Mouse (Mus musculus): ENCODE results near the gene Mtch2. TPM values are rescaled to one million over a fixed set of nuclear protein-coding genes. Genes with fewer than 3 reads are reported as not detected.

Gene Mtch2
- total and polyA plus RNA-seq, 2 experiments from 2014 or later, result 124 to 195 TPM

- H3K27ac ChIP-seq (ENCODE audit: low read depth, low read length), result peak overlapping the region; percentile 96
- 0 out of 2 replicates have a peak, but pooled peaks cover 2% of the 10 kb centered on the region for H3K4me1 ChIP-seq (ENCODE audit: insufficient read depth, low read length)
- DNase-seq (ENCODE audit: low spot score), result peak; percentile 49
- H3K36me3 ChIP-seq (ENCODE audit: insufficient read depth, low read length), result peaks cover 23% of the 10 kb centered on the region
- H3K4me3 ChIP-seq (ENCODE audit: low read depth, low read length), result peak overlapping the region; percentile 91
- no peaks in the 10 kb centered on the region for H3K9me3 ChIP-seq (ENCODE audit: low read length)
- peak; percentile 73 for ATAC-seq (ENCODE audit: low FRiP score)
- H3K9ac ChIP-seq (replicated peaks; ENCODE audit: low read length, poor library complexity, severe bottlenecking), result peak overlapping the region; percentile 97
- no peak for TF ChIP-seq CTCF (IDR thresholded peaks at IDR 0.05)
- H3K27me3 ChIP-seq (ENCODE audit: insufficient read depth, low read length), result no peaks in the 10 kb centered on the region
- under 1% methylated on average over 21 of the region's 21 CpGs for WGBS
- peak overlapping the region; percentile 68 for H3K4me2 ChIP-seq (ENCODE audit: low read depth, low read length, poor library complexity, severe bottlenecking)
Measured at GRCm38 (mm10) chr2:90904856-90905224, 57.9 kb downstream of the Mtch2 start.

GRCm38 (mm10) chr2:90906721-90907120 is 59.8 kb downstream of the Mtch2 start:
- DNase-seq (ENCODE audit: low spot score), result no peak
- Histone ChIP-seq H3K27me3 (ENCODE audit: insufficient read depth, low read length) (no peaks in the 10 kb centered on the region), H3K4me1 (ENCODE audit: insufficient read depth, low read length) (0 out of 2 replicates have a peak, but pooled peaks cover 2% of the 10 kb centered on the region), H3K9me3 (ENCODE audit: low read length) (no peaks in the 10 kb centered on the region), H3K27ac (ENCODE audit: low read depth, low read length) (no peak overlapping the region), H3K4me3 (ENCODE audit: low read depth, low read length) (no peak overlapping the region), H3K9ac (replicated peaks; ENCODE audit: low read length, poor library complexity, severe bottlenecking) (no peak overlapping the region), H3K4me2 (ENCODE audit: low read depth, low read length, poor library complexity, severe bottlenecking) (no peak overlapping the region), H3K36me3 (ENCODE audit: insufficient read depth, low read length) (peaks cover 38% of the 10 kb centered on the region)
- WGBS, result 99% methylated on average over 2 of the region's 2 CpGs
- no peak for TF ChIP-seq CTCF (IDR thresholded peaks at IDR 0.05)
- ATAC-seq (ENCODE audit: low FRiP score), result no peak

GRCm38 (mm10) chr2:90910861-90911260 is 63.9 kb downstream of the Mtch2 start:
- peaks cover 2% of the 10 kb centered on the region; the same call in 1 of the 2 replicates for H3K4me1 ChIP-seq (ENCODE audit: insufficient read depth, low read length)
- H3K9ac ChIP-seq (replicated peaks; ENCODE audit: low read length, poor library complexity, severe bottlenecking), result no peak overlapping the region
- H3K27me3 ChIP-seq (ENCODE audit: insufficient read depth, low read length), result no peaks in the 10 kb centered on the region
- H3K27ac ChIP-seq (ENCODE audit: low read depth, low read length), result no peak overlapping the region
- ATAC-seq (ENCODE audit: low FRiP score) (no peak), DNase-seq (ENCODE audit: low spot score) (no peak)
- WGBS, result 88% methylated on average over 1 of the region's 1 CpGs
- H3K4me2 ChIP-seq (ENCODE audit: low read depth, low read length, poor library complexity, severe bottlenecking), result no peak overlapping the region
- TF ChIP-seq CTCF (IDR thresholded peaks at IDR 0.05), result no peak
- H3K9me3 ChIP-seq (ENCODE audit: low read length), result no peaks in the 10 kb centered on the region
- H3K36me3 ChIP-seq (ENCODE audit: insufficient read depth, low read length), result peaks cover 46% of the 10 kb centered on the region
- H3K4me3 ChIP-seq (ENCODE audit: low read depth, low read length), result no peak overlapping the region

GRCm38 (mm10) chr2:90911668-90912067 is 64.7 kb downstream of the Mtch2 start:
- no peaks in the 10 kb centered on the region for H3K9me3 ChIP-seq (ENCODE audit: low read length)
- no peak overlapping the region for H3K27ac ChIP-seq (ENCODE audit: low read depth, low read length)
- 75% methylated on average over 1 of the region's 1 CpGs for WGBS
- no peak overlapping the region for H3K4me3 ChIP-seq (ENCODE audit: low read depth, low read length)
- H3K4me1 ChIP-seq (ENCODE audit: insufficient read depth, low read length), result peaks cover 7% of the 10 kb centered on the region; the same call in 1 of the 2 replicates
- no peak for TF ChIP-seq CTCF (IDR thresholded peaks at IDR 0.05)
- no peaks in the 10 kb centered on the region for H3K27me3 ChIP-seq (ENCODE audit: insufficient read depth, low read length)
- no peak for ATAC-seq (ENCODE audit: low FRiP score)
- H3K9ac ChIP-seq (replicated peaks; ENCODE audit: low read length, poor library complexity, severe bottlenecking), result no peak overlapping the region
- H3K36me3 ChIP-seq (ENCODE audit: insufficient read depth, low read length), result peaks cover 42% of the 10 kb centered on the region
- no peak for DNase-seq (ENCODE audit: low spot score)
- no peak overlapping the region for H3K4me2 ChIP-seq (ENCODE audit: low read depth, low read length, poor library complexity, severe bottlenecking)

GRCm38 (mm10) chr2:90913671-90914070 is 66.7 kb downstream of the Mtch2 start:
- ATAC-seq (ENCODE audit: low FRiP score), result no peak
- Histone ChIP-seq H3K36me3 (ENCODE audit: insufficient read depth, low read length) (peaks cover 35% of the 10 kb centered on the region), H3K27ac (ENCODE audit: low read depth, low read length) (no peak overlapping the region), H3K4me2 (ENCODE audit: low read depth, low read length, poor library complexity, severe bottlenecking) (no peak overlapping the region), H3K9ac (replicated peaks; ENCODE audit: low read length, poor library complexity, severe bottlenecking) (no peak overlapping the region), H3K4me1 (ENCODE audit: insufficient read depth, low read length) (peaks cover 7% of the 10 kb centered on the region; the same call in 1 of the 2 replicates), H3K27me3 (ENCODE audit: insufficient read depth, low read length) (no peaks in the 10 kb centered on the region), H3K9me3 (ENCODE audit: low read length) (no peaks in the 10 kb centered on the region), H3K4me3 (ENCODE audit: low read depth, low read length) (no peak overlapping the region)
- TF ChIP-seq CTCF (IDR thresholded peaks at IDR 0.05), result no peak
- 74% methylated on average over 2 of the region's 2 CpGs for WGBS
- DNase-seq (ENCODE audit: low spot score), result peak; percentile 64

GRCm38 (mm10) chr2:90915516-90915915 is 68.6 kb downstream of the Mtch2 start:
- no peak for ATAC-seq (ENCODE audit: low FRiP score)
- DNase-seq (ENCODE audit: low spot score), result no peak
- Histone ChIP-seq H3K9ac (replicated peaks; ENCODE audit: low read length, poor library complexity, severe bottlenecking) (peak overlapping the region; percentile 36), H3K4me2 (ENCODE audit: low read depth, low read length, poor library complexity, severe bottlenecking) (peak overlapping the region; percentile 10; the same call in 1 of the 2 replicates), H3K9me3 (ENCODE audit: low read length) (no peaks in the 10 kb centered on the region), H3K27me3 (ENCODE audit: insufficient read depth, low read length) (no peaks in the 10 kb centered on the region), H3K4me1 (ENCODE audit: insufficient read depth, low read length) (peaks cover 7% of the 10 kb centered on the region; the same call in 1 of the 2 replicates), H3K4me3 (ENCODE audit: low read depth, low read length) (no peak overlapping the region), H3K27ac (ENCODE audit: low read depth, low read length) (no peak overlapping the region), H3K36me3 (ENCODE audit: insufficient read depth, low read length) (peaks cover 20% of the 10 kb centered on the region)
- 36% methylated on average over 1 of the region's 1 CpGs for WGBS
- no peak for TF ChIP-seq CTCF (IDR thresholded peaks at IDR 0.05)

Other genes starting within 250 kb of the Mtch2 start
- 16.2 and 20.9 TPM in 2 replicates for gene Nup160, start 169.9 kb upstream of the Mtch2 start, total RNA-seq (2014; rRNA removed)
- gene Nup160, start 169.9 kb upstream of the Mtch2 start, polyA plus RNA-seq (2015; fragmentation: Nextera tagmentation; extraction: Ambion mirVana), result 10.7 and 11.2 TPM in 2 replicates
- 71.0 and 82.1 TPM in 2 replicates for gene Fnbp4, start 101.8 kb upstream of the Mtch2 start, total RNA-seq (2014; rRNA removed)
- gene Fnbp4, start 101.8 kb upstream of the Mtch2 start, polyA plus RNA-seq (2015; fragmentation: Nextera tagmentation; extraction: Ambion mirVana), result 50.4 and 60.3 TPM in 2 replicates
- 0.24 and 1.1 TPM in 2 replicates for gene Agbl2, start 64.4 kb upstream of the Mtch2 start, total RNA-seq (2014; rRNA removed)
- gene Agbl2, start 64.4 kb upstream of the Mtch2 start, polyA plus RNA-seq (2015; fragmentation: Nextera tagmentation; extraction: Ambion mirVana), result 0.34 and 0.39 TPM in 2 replicates
- 488 and 629 TPM in 2 replicates for gene C1qtnf4, start 38.7 kb downstream of the Mtch2 start, total RNA-seq (2014; rRNA removed)
- gene C1qtnf4, start 38.7 kb downstream of the Mtch2 start, polyA plus RNA-seq (2015; fragmentation: Nextera tagmentation; extraction: Ambion mirVana), result 245 and 271 TPM in 2 replicates
- 47.7 and 50.5 TPM in 2 replicates for gene Kbtbd4, start 57.6 kb downstream of the Mtch2 start, total RNA-seq (2014; rRNA removed)
- gene Kbtbd4, start 57.6 kb downstream of the Mtch2 start, polyA plus RNA-seq (2015; fragmentation: Nextera tagmentation; extraction: Ambion mirVana), result 60.0 and 60.4 TPM in 2 replicates
- gene Ndufs3, start 57.7 kb downstream of the Mtch2 start, total RNA-seq (2014; rRNA removed), result 158 and 196 TPM in 2 replicates
- 251 and 258 TPM in 2 replicates for gene Ndufs3, start 57.7 kb downstream of the Mtch2 start, polyA plus RNA-seq (2015; fragmentation: Nextera tagmentation; extraction: Ambion mirVana)
- 82.5 and 85.4 TPM in 2 replicates for gene Celf1, start 93.2 kb downstream of the Mtch2 start, total RNA-seq (2014; rRNA removed)
- 62.9 and 69.5 TPM in 2 replicates for gene Celf1, start 93.2 kb downstream of the Mtch2 start, polyA plus RNA-seq (2015; fragmentation: Nextera tagmentation; extraction: Ambion mirVana)
- gene Rapsn, start 188.5 kb downstream of the Mtch2 start, total RNA-seq (2014; rRNA removed), result 1.7 and 2.4 TPM in 2 replicates
- 0.97 and 1.2 TPM in 2 replicates for gene Rapsn, start 188.5 kb downstream of the Mtch2 start, polyA plus RNA-seq (2015; fragmentation: Nextera tagmentation; extraction: Ambion mirVana)
- 166 and 183 TPM in 2 replicates for gene Psmc3, start 206.9 kb downstream of the Mtch2 start, total RNA-seq (2014; rRNA removed)
- gene Psmc3, start 206.9 kb downstream of the Mtch2 start, polyA plus RNA-seq (2015; fragmentation: Nextera tagmentation; extraction: Ambion mirVana), result 245 and 253 TPM in 2 replicates
- gene Slc39a13, start 223.3 kb downstream of the Mtch2 start, total RNA-seq (2014; rRNA removed), result 34.1 and 40.3 TPM in 2 replicates
- gene Slc39a13, start 223.3 kb downstream of the Mtch2 start, polyA plus RNA-seq (2015; fragmentation: Nextera tagmentation; extraction: Ambion mirVana), result 22.7 and 26.3 TPM in 2 replicates
- 4.4 and 10.0 TPM in 2 replicates for gene Spi1, start 235.2 kb downstream of the Mtch2 start, total RNA-seq (2014; rRNA removed)
- 4.0 and 4.2 TPM in 2 replicates for gene Spi1, start 235.2 kb downstream of the Mtch2 start, polyA plus RNA-seq (2015; fragmentation: Nextera tagmentation; extraction: Ambion mirVana)